Mouse (Mus musculus): ENCODE measurements around the gene Psg23.
"Not testable (repeated sequence)": the region's sequence is repeated elsewhere in the genome, so short reads cannot be mapped to it uniquely, and the experiment has no call there.

Psg23 gene

GRCm38 (mm10) chr7:18616401-18616800, at the start of gene Psg23:
Gene Psg23, minus strand, starts transcription at chr7:18616501.
- DNase-seq (ENCODE audit: low spot score in 2 of 2), result not testable (repeated sequence)

- not testable (repeated sequence) for DNase-seq (ENCODE audit: low spot score in 2 of 2)
Observed at GRCm38 (mm10) chr7:18656625-18657024, 40.3 kb upstream of the Psg23 start, which contains the start of gene Psg21. Gene Psg21, minus strand, starts transcription at chr7:18656725.

- not testable (repeated sequence) for DNase-seq (ENCODE audit: low spot score in 2 of 2)
Observed at GRCm38 (mm10) chr7:18626921-18627320, 10.6 kb upstream of the Psg23 start.

GRCm38 (mm10) chr7:18567205-18567604, 49.1 kb downstream of the Psg23 start, which contains the start of gene Psg27:
Gene Psg27, minus strand, starts transcription at chr7:18567305.
- no peak for DNase-seq (ENCODE audit: low spot score in 2 of 2)

- no peak for DNase-seq (ENCODE audit: low spot score in 2 of 2)
Observed at GRCm38 (mm10) chr7:18559850-18560249, 56.5 kb downstream of the Psg23 start.
